Mouse (Mus musculus) spleen, adult 2 months (tissue): ENCODE results near the gene Abtb1. TPM values are rescaled to one million over a fixed set of nuclear protein-coding genes. Genes with fewer than 3 reads are reported as not detected.

Experiments used
- DNase-seq, 2 experiments: peaks; one replicate each; pipeline versions ENCODE4 v3.0.0 to v3.0.0-alpha.2; 2012 to 2021; ENCODE audit warnings: low spot score in 2 of 2, low read depth in 1 of 2
- H3K27ac ChIP-seq: fragments of 200-500 bp; 2 replicates; pipeline ENCODE4 v1.5.1; 2012; ENCODE audit warnings: low read length, inconsistent platforms; ENCODE audit not compliant: insufficient read depth
- H3K27me3 ChIP-seq: fragments of 200-500 bp; 2 replicates; pipeline ENCODE4 v1.6.1; 2012; ENCODE audit warnings: mild to moderate bottlenecking, moderate library complexity, low read length, inconsistent platforms; ENCODE audit not compliant: control insufficient read depth, insufficient read depth
- H3K36me3 ChIP-seq: fragments of 200-500 bp; 2 replicates; pipeline ENCODE4 v1.6.1; 2012; ENCODE audit warnings: mild to moderate bottlenecking, low read length, inconsistent platforms; ENCODE audit not compliant: control insufficient read depth, insufficient read depth
- H3K4me1 ChIP-seq: fragments of 200-500 bp; 2 replicates; pipeline ENCODE4 v1.6.1; 2011; ENCODE audit warnings: inconsistent platforms; ENCODE audit not compliant: control insufficient read depth, insufficient read depth, insufficient read length
- H3K4me3 ChIP-seq: fragments of 200-500 bp; 2 replicates; pipeline ENCODE4 v1.5.1; 2011; ENCODE audit warnings: mild to moderate bottlenecking, inconsistent platforms; ENCODE audit not compliant: insufficient read depth, insufficient read length; ENCODE audit errors: extremely low read depth
- CTCF ChIP-seq: fragments of 200-500 bp; IDR thresholded peaks from 2 replicates; pipeline ENCODE4 v1.5.1; 2011; ENCODE audit warnings: mild to moderate bottlenecking, inconsistent platforms; ENCODE audit not compliant: insufficient read depth, insufficient read length, insufficient replicate concordance; ENCODE audit errors: extremely low read depth
- POLR2A ChIP-seq: fragments of 200-500 bp; IDR thresholded peaks from 2 replicates; pipeline ENCODE4 v1.6.1; 2011; ENCODE audit warnings: low read depth, low read length, inconsistent platforms
- WGBS: fragments of 180-500 bp; shearing (Covaris S2); methylation state at CpG from one replicate; pipeline ENCODE4 v1.1.7; 2018; 5-methylcytosine and 5-hydroxymethylcytosine counted together
- polyA plus RNA-seq: library from polyadenylated mRNA; depleted of rRNA; stranded (reverse); fragments of >200 nt; gene quantifications from 2 replicates; pipeline ENCODE4 v1.2.3, GENCODE M21; 2012

Abtb1 gene
- polyA plus RNA-seq, 1 experiment: 80.8 TPM

DNA sequence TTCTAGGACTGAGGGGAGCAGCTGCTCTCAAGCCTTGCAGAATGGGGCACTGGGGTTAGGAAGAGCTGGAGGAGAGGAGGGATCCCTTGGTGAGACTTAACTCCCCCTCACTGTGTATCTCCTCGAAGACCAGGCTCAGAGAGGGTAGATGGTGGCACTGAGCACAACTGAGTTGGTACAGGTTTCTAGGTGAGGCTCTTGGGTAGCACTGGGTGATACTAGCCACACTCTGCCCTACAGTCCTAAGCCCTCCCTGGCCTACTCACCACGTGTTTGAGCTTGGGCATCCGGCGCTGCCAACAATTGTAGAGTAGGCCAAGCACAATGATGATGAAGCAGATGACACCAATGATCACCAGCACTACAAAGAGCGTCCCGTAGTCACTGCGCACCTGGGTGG is 1.5 kb upstream of the Abtb1 start:
- Histone ChIP-seq H3K4me1 (peaks cover 8% of the 10 kb centered on the region), H3K4me3 (peak overlapping the region; percentile 93; the same call in 1 of the 2 replicates), H3K36me3 (peaks cover 10% of the 10 kb centered on the region), H3K27ac (no peak overlapping the region), H3K27me3 (no peaks in the 10 kb centered on the region)
- DNase-seq: no peak
- TF ChIP-seq POLR2A: no peak
- no peak for TF ChIP-seq CTCF
- WGBS: 83% methylated on average over 7 of the region's 7 CpGs

DNA sequence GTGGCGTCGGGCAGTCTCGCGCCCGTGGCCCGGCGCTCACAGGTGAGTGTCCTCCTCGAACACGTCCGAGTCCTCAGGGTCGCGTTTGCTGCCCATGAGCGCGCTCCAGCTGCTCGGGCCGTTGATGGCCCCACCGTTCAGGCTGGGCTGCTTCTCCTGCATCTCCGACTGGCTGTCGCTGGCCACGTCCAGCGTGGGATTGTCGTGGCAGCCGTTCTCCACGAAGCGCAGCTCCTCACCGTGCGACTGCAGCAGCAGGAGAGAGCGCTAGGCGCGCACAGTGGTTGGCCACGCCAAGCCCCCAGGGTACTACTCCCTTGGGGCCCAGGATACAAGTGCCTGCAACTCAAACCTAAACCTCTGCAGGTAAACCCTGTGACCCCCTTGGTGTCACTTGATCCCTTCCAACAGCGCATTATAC is 957 bp upstream of the Abtb1 start:
- Histone ChIP-seq H3K4me1 (peaks cover 8% of the 10 kb centered on the region), H3K27ac (no peak overlapping the region)
- TF ChIP-seq POLR2A: no peak
- no peak for TF ChIP-seq CTCF

DNA sequence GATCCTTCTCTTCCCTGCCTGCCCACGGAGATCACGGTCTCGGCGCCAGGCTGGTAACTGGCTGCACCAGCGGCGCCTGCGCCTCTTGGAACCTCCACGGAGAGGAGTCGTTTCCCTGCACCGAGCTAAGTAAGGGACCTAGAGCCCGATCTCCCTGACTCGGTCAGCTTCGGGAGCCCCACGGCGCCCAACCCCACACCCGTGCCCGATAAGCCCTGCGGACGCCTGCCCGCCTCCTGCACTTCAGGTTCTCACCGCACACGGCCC is 337 bp downstream of the Abtb1 start:
- under 1% methylated on average over 22 of the region's 22 CpGs for WGBS
- Histone ChIP-seq H3K27ac (peak overlapping the region; percentile 82), H3K36me3 (peaks cover 24% of the 10 kb centered on the region), H3K4me1 (peaks cover 8% of the 10 kb centered on the region), H3K4me3 (peak overlapping the region; percentile 93), H3K27me3 (no peaks in the 10 kb centered on the region)
- TF ChIP-seq POLR2A (no peak), CTCF (no peak)
- no peak for DNase-seq

More for the DNA sequence above, 957 bp upstream of the Abtb1 start:
- Histone ChIP-seq H3K36me3 (peaks cover 15% of the 10 kb centered on the region), H3K4me3 (peak overlapping the region; percentile 93), H3K27me3 (no peaks in the 10 kb centered on the region)
- 4% methylated on average over 31 of the region's 32 CpGs for WGBS
- DNase-seq: no peak

DNA sequence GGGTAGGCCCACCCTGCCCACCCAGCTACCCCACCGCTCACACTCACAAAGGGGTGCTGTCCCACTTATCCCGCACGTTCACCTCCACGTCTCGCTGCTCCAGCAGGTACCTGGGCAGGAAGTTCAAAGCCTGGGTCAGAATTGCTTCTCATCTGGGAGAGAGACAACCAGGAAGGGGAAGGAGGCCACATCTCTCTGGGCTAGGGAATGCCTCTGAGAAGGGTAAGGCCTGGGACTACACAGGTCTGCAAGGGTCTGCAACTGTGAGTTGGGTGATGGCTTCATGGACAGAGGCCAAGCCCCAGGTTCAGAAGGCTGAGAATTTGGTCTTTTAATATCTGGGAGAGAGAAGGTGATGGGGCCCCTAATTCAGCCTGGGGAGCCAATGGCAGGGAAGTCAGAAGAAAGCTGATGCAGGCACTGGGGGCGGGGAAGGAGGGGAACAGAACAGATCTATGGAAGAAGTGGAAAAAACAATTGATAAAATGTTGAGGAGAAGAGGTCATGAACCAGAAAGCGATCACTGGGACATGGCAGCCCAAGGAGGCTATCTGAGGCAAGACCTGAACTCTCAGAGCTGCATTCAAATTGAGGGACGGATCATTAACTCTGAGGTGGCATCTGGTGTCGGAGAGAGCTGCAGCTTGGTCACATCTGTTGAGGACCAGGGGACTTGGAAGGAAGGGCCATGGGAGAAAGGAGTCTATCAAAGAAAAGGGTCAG is 832 bp downstream of the Abtb1 start:
- 57% methylated on average over 9 of the region's 9 CpGs for WGBS
- peak overlapping the region; percentile 82 for H3K27ac ChIP-seq
- H3K27me3 ChIP-seq: no peaks in the 10 kb centered on the region
- peaks cover 28% of the 10 kb centered on the region for H3K36me3 ChIP-seq
- H3K4me1 ChIP-seq: peaks cover 8% of the 10 kb centered on the region
- peak overlapping the region; percentile 93 for H3K4me3 ChIP-seq
- TF ChIP-seq CTCF (no peak), POLR2A (no peak)
- DNase-seq: no peak

DNA sequence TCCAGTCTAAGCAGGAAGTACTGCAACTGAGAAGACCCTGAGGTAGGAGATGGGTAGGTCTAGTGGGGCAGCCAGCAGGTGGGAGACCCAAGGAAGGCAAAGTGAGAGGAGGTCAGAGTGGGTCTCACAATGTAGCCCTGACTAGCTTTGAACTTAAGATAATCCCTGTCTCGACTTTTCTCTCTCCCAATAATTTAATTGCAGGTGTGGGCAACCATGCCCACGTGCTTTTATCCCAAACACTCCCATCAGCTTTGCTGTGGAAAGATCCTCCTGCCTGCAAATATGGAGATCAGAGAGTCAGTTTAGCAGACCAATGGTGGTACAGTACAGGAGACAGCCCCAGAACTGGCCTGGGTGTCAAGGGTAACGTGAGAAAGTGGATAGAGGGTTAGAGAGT is 1.6 kb downstream of the Abtb1 start:
- no peaks in the 10 kb centered on the region for H3K27me3 ChIP-seq
- WGBS: 80% methylated on average over 3 of the region's 3 CpGs
- no peak for DNase-seq
- no peak overlapping the region for H3K4me3 ChIP-seq
- no peak overlapping the region for H3K27ac ChIP-seq
- H3K36me3 ChIP-seq: peaks cover 31% of the 10 kb centered on the region
- no peak for TF ChIP-seq CTCF
- TF ChIP-seq POLR2A: no peak
- H3K4me1 ChIP-seq: peaks cover 8% of the 10 kb centered on the region

DNA sequence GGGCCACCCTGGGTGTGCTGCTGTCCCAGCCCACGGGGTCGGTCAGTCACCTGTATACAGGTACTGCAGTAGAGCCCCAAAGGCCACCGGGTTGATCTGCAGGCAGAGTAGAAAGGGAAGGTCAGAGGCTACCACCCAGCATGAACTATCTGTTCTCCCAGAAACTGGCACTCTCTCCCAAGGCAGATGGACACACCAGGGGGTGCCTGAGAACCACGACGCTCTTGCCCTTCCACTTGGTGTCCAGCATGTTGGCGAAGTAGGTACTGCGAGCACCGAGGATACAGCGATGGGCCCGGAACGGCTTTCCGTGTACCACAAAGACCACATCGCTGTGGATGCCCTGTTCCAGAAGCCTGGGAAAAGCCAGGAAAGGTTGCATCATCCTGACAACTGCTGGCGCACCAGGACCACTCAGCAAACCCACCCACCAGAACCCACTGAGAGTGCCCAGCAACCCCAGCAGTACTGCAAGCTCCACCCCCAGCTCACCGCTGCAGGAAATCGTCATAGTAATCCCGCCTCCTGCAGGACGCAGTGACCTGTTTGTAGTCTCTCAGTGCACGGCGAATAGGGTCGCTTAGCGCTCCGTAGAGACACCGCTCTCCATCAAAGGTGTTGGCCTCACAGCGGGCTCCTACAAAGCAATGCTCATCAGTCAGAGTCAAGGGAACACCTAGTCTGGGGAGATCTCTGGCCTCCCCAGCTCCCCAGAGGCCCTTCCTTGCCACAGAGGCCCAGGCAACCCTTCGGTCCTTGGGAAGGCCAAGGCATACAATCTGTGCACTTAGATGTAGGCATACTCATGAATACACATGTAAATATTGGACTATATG is 2.4 kb downstream of the Abtb1 start:
- peaks cover 31% of the 10 kb centered on the region for H3K36me3 ChIP-seq
- H3K4me3 ChIP-seq: no peak overlapping the region
- no peak for TF ChIP-seq CTCF
- no peak for TF ChIP-seq POLR2A

DNA sequence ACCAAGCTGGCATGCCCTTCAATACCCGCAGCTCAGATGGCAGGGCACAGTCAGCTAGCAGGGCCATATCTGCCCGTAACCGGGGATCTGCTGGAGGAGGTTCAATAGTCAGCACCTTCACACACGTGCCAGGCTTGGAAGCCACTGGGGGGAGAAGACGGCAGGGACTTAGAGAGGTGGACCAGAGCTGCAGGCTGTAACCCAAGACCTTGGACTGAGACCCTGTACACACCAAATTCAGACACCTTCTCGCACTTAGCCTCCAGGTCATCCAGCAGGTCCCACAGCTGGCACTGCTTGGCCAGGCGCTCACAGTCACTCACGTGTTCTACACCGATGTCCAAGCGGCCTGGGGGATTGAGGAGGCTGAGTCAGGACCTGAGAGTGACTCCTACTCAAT is 3.2 kb downstream of the Abtb1 start:
- no peak for DNase-seq
- peaks cover 11% of the 10 kb centered on the region for H3K4me1 ChIP-seq
- 97% methylated on average over 10 of the region's 10 CpGs for WGBS
- no peak overlapping the region for H3K27ac ChIP-seq
- H3K36me3 ChIP-seq: peaks cover 31% of the 10 kb centered on the region
- no peak for TF ChIP-seq CTCF
- TF ChIP-seq POLR2A: no peak
- H3K27me3 ChIP-seq: no peaks in the 10 kb centered on the region
- no peak overlapping the region for H3K4me3 ChIP-seq

More for the DNA sequence above, 2.4 kb downstream of the Abtb1 start:
- WGBS: 95% methylated on average over 26 of the region's 26 CpGs
- no peak overlapping the region for H3K27ac ChIP-seq
- DNase-seq: no peak
- peaks cover 11% of the 10 kb centered on the region for H3K4me1 ChIP-seq
- no peaks in the 10 kb centered on the region for H3K27me3 ChIP-seq
